Mouse (Mus musculus) liver, embryonic 15.5 days (tissue): ENCODE measurements around the gene Cdk17. TPM values are rescaled to one million over a fixed set of nuclear protein-coding genes. Genes with fewer than 3 reads are reported as not detected.

ENCODE experiments used
- ATAC-seq: fragments of 200-750 bp; cut with Nextera tagmentation; 2 replicates; pipeline ENCODE4 v1.8.0; 2017; ENCODE audit warnings: moderate number of reproducible peaks, mild to moderate bottlenecking, moderate library complexity; ENCODE audit not compliant: insufficient read depth
- H3K27ac ChIP-seq: fragments of 300-500 bp; sonication (generic); replicated peaks from 2 replicates; pipeline ENCODE4 v1.5.1; 2015; ENCODE audit warnings: mild to moderate bottlenecking, inconsistent platforms
- H3K27me3 ChIP-seq: fragments of 300-500 bp; sonication (generic); 2 replicates; pipeline ENCODE4 v1.6.1; 2015; ENCODE audit warnings: mild to moderate bottlenecking, inconsistent platforms
- H3K36me3 ChIP-seq: fragments of 300-500 bp; sonication (generic); replicated peaks from 2 replicates; pipeline ENCODE4 v1.6.1; 2015; ENCODE audit warnings: moderate library complexity, mild to moderate bottlenecking, inconsistent platforms
- H3K4me1 ChIP-seq: fragments of 300-500 bp; sonication (generic); replicated peaks from 2 replicates; pipeline ENCODE4 v1.6.1; 2015; ENCODE audit warnings: inconsistent platforms
- H3K4me2 ChIP-seq: fragments of 300-500 bp; sonication (generic); 2 replicates; pipeline ENCODE4 v1.6.1; 2015; ENCODE audit warnings: moderate library complexity, mild to moderate bottlenecking, inconsistent platforms
- H3K4me3 ChIP-seq: fragments of 300-500 bp; sonication (generic); replicated peaks from 2 replicates; pipeline ENCODE4 v1.5.1; 2015; ENCODE audit warnings: mild to moderate bottlenecking, inconsistent platforms
- H3K9ac ChIP-seq: fragments of 300-500 bp; sonication (generic); 2 replicates; pipeline ENCODE4 v1.6.1; 2015; ENCODE audit warnings: moderate library complexity, mild to moderate bottlenecking, inconsistent platforms
- H3K9me3 ChIP-seq: fragments of 300-500 bp; sonication (generic); replicated peaks from 2 replicates; pipeline ENCODE4 v1.6.1; 2016; ENCODE audit warnings: inconsistent platforms
- WGBS: fragments of 180-500 bp; shearing (Covaris S2); methylation state at CpG from one replicate; pipeline ENCODE4 v1.1.7; 2015; ENCODE audit warnings: mixed read lengths; ENCODE audit not compliant: insufficient replicate concordance; 5-methylcytosine and 5-hydroxymethylcytosine counted together
- polyA plus RNA-seq: library from polyadenylated mRNA; unstranded; fragments of >200 nt; fragmentation: Nextera tagmentation; extraction: Ambion mirVana; gene quantifications from 2 replicates; pipeline ENCODE4 v1.2.1, GENCODE M21; 2015

Gene Cdk17
- polyA plus RNA-seq, 1 experiment from 2014 or later: 10.1 TPM

DNA sequence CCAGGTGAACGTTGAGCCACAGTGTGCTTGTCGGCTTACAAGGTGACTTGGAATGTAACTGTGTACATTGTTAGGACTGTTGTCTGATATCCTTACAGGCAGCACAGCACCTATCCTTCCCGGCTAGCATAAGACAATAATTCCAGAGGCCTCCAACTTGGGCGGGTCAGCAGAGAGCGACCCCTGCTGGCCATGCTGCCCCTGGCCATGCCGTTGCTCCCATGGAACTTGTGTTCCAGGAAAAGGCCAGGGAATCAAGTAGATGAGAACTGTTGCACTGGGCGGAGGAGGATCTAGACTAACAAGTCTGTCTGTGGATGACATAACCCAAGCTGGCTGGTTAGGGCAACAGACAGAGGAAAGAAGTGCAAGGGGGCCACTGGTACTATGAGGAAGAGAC lies 130.7 kb downstream of the Cdk17 start:
- no peak for ATAC-seq
- no peaks in the 10 kb centered on the region for H3K36me3 ChIP-seq
- no peak overlapping the region for H3K4me3 ChIP-seq
- WGBS: 51% methylated on average over 7 of the region's 7 CpGs
- H3K27me3 ChIP-seq: peaks cover 11% of the 10 kb centered on the region; the same call in 1 of the 2 replicates
- no peak overlapping the region for H3K4me2 ChIP-seq
- no peak overlapping the region for H3K9ac ChIP-seq
- H3K4me1 ChIP-seq: peaks cover 12% of the 10 kb centered on the region; the same call in 1 of the 2 replicates
- H3K9me3 ChIP-seq: no peaks in the 10 kb centered on the region
- no peak overlapping the region for H3K27ac ChIP-seq

DNA sequence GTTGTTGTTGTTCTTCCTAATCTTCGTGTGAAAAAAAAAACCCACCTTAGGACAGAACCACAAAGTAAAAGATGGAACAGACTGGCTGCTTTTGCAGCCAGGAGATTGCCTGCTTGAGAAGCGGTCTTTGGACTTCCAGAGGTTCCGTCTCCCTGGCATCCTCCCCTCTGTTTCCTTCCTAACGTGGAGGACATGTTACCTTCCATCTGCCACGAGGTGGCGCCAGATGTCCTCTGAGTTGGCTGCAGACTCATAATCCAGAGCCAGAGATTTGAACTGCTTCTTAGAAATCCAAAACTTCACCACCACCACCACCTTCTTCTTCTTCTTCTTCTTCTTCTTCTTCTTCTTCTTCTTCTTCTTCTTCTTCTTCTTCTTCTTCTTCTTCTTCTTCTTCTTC lies 131.2 kb downstream of the Cdk17 start:
- no peak overlapping the region for H3K27ac ChIP-seq
- no peaks in the 10 kb centered on the region for H3K9me3 ChIP-seq
- ATAC-seq: no peak
- no peak overlapping the region for H3K4me3 ChIP-seq
- no peak overlapping the region for H3K9ac ChIP-seq
- H3K4me2 ChIP-seq: no peak overlapping the region
- H3K27me3 ChIP-seq: peaks cover 11% of the 10 kb centered on the region; the same call in 1 of the 2 replicates
- no peaks in the 10 kb centered on the region for H3K36me3 ChIP-seq
- WGBS: 12% methylated on average over 6 of the region's 6 CpGs
- H3K4me1 ChIP-seq: peaks cover 12% of the 10 kb centered on the region; the same call in 1 of the 2 replicates

DNA sequence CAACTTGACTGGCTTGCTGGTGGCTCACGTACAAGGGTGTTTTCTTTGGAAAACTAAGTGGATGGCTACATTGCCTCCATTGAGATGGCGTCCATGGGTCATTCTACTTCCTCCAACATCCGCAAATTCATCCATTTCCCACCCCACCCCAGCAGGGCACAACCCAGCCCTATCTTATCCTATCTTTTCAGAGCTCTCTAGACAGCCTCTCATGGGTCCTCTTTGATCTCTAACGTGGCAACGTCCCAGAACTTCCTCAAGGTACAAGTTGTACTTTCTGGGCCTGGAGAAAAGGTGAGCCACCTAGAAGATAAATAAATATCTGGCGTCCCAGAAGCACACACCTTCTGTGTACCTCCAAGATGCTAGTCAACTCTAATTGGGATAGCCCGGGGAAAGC lies 132.9 kb downstream of the Cdk17 start:
- Histone ChIP-seq H3K9me3 (no peaks in the 10 kb centered on the region), H3K27me3 (peaks cover 11% of the 10 kb centered on the region; the same call in 1 of the 2 replicates), H3K36me3 (no peaks in the 10 kb centered on the region), H3K4me3 (no peak overlapping the region), H3K27ac (no peak overlapping the region), H3K4me1 (peaks cover 12% of the 10 kb centered on the region; the same call in 1 of the 2 replicates), H3K9ac (no peak overlapping the region), H3K4me2 (no peak overlapping the region)
- 27% methylated on average over 7 of the region's 7 CpGs for WGBS
- ATAC-seq: no peak

DNA sequence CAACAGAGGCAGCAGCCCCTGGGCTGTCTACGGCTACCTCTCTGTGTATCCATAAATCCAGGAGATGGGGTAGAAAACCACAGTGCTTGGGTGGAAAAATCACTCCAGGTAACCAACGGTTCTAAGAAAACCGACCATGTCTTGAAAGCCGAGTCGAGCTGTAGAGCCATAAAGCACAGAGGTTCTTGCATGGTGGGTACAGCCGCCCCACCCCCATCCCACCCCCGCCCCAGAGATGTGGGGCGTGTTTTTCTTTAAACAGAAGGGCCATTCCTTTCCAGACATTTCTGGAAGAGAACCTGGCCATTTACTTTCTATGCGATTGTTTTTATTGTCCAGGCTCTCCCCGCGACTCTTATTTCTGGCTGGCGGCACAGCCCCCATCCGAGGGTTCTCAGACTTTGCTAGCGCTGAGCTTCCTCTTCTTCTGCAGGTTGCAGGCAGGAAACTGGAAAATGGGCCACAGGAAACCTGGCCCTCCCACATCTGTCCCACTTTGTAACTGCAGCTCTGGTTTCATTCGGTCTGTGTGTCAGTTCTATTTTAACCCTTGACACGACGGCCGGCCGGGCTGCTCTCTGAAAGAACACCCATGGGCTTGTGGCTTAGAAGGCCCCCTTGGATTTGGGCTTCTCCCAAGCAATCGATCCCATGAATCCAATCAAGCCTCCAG lies 134.0 kb downstream of the Cdk17 start:
- Histone ChIP-seq H3K4me2 (peak overlapping the region; percentile 11), H3K27ac (no peak overlapping the region), H3K9ac (no peak overlapping the region), H3K4me3 (no peak overlapping the region), H3K4me1 (peaks cover 12% of the 10 kb centered on the region; the same call in 1 of the 2 replicates), H3K9me3 (no peaks in the 10 kb centered on the region), H3K27me3 (peaks cover 11% of the 10 kb centered on the region; the same call in 1 of the 2 replicates), H3K36me3 (no peaks in the 10 kb centered on the region)
- 11% methylated on average over 20 of the region's 20 CpGs for WGBS
- no peak for ATAC-seq

- H3K36me3 ChIP-seq: no peaks in the 10 kb centered on the region
- ATAC-seq: no peak
Measured at GRCm38 (mm10) chr10:93297774-93298173, 137.1 kb downstream of the Cdk17 start.

GRCm38 (mm10) chr10:93298208-93298607 lies 137.5 kb downstream of the Cdk17 start:
- peaks cover 11% of the 10 kb centered on the region; the same call in 1 of the 2 replicates for H3K27me3 ChIP-seq
- peaks cover 6% of the 10 kb centered on the region; the same call in 1 of the 2 replicates for H3K4me1 ChIP-seq
- no peak overlapping the region for H3K9ac ChIP-seq
- H3K27ac ChIP-seq: no peak overlapping the region
- no peaks in the 10 kb centered on the region for H3K36me3 ChIP-seq
- H3K4me3 ChIP-seq: no peak overlapping the region
- no peak overlapping the region for H3K4me2 ChIP-seq
- no peaks in the 10 kb centered on the region for H3K9me3 ChIP-seq
- ATAC-seq: no peak
- WGBS: 15% methylated on average over 7 of the region's 7 CpGs

More at GRCm38 (mm10) chr10:93297774-93298173, 137.1 kb downstream of the Cdk17 start:
- Histone ChIP-seq H3K27ac (no peak overlapping the region), H3K4me3 (no peak overlapping the region), H3K4me1 (peaks cover 6% of the 10 kb centered on the region; the same call in 1 of the 2 replicates), H3K9ac (no peak overlapping the region), H3K9me3 (no peaks in the 10 kb centered on the region), H3K27me3 (peaks cover 11% of the 10 kb centered on the region; the same call in 1 of the 2 replicates), H3K4me2 (no peak overlapping the region)
- 13% methylated on average over 5 of the region's 5 CpGs for WGBS

DNA sequence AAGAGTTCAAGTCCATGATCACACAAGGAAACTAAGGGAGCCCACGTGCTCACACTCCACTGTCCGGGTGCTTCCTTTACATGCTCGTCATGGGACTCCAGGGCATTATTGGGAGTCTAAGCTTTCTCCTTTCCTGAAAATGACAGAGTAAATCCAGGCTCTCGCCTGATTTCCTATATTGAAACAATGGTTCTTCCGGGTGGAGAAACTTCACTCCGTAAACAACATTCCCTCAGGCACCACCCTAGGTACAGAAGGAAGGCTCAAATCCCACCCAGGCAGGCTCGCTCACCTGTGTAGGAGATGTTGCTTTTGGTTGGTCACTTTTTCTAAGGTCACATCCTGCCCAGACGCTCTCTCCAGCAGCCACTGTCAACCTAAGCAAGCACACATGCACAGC lies 141.2 kb downstream of the Cdk17 start:
- H3K27ac ChIP-seq: no peak overlapping the region
- H3K9ac ChIP-seq: no peak overlapping the region
- no peak for ATAC-seq
- H3K4me2 ChIP-seq: no peak overlapping the region
- H3K4me3 ChIP-seq: no peak overlapping the region
- H3K36me3 ChIP-seq: no peaks in the 10 kb centered on the region
- no peaks in the 10 kb centered on the region for H3K9me3 ChIP-seq
- no peaks in the 10 kb centered on the region for H3K27me3 ChIP-seq
- 66% methylated on average over 8 of the region's 8 CpGs for WGBS
- no peaks in the 10 kb centered on the region for H3K4me1 ChIP-seq

- Histone ChIP-seq H3K4me3 (no peak overlapping the region), H3K4me1 (no peaks in the 10 kb centered on the region), H3K9ac (no peak overlapping the region), H3K27me3 (peaks cover 9% of the 10 kb centered on the region; the same call in 1 of the 2 replicates), H3K9me3 (no peaks in the 10 kb centered on the region), H3K27ac (no peak overlapping the region), H3K36me3 (no peaks in the 10 kb centered on the region), H3K4me2 (no peak overlapping the region)
- WGBS: 48% methylated on average over 4 of the region's 4 CpGs
- ATAC-seq: no peak
Measured at GRCm38 (mm10) chr10:93303231-93303630, 142.6 kb downstream of the Cdk17 start.

DNA sequence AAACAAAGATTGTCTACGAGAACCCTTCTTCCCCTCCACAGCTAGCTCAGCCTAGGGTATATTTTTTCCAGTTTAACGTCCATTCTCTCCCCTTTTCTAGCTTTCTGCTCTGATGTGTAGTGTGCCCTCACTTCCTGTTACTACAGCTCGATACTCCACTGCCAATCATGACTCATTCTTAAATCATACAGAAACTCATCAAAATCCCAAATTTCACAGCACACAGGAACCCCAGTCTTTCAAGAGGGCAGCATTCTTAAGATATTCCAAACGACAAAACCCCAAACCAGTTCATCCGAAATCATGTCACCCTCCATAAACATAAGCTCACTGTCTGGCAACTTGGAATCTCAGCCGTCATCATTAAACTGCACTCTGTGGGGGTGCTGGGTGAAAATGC lies 145.3 kb downstream of the Cdk17 start:
- Histone ChIP-seq H3K4me3 (no peak overlapping the region), H3K9ac (no peak overlapping the region), H3K4me2 (no peak overlapping the region), H3K27me3 (peaks cover 36% of the 10 kb centered on the region), H3K36me3 (no peaks in the 10 kb centered on the region), H3K27ac (no peak overlapping the region), H3K4me1 (peaks cover 4% of the 10 kb centered on the region; the same call in 1 of the 2 replicates), H3K9me3 (no peaks in the 10 kb centered on the region)
- no peak for ATAC-seq
- 36% methylated on average over 6 of the region's 6 CpGs for WGBS

DNA sequence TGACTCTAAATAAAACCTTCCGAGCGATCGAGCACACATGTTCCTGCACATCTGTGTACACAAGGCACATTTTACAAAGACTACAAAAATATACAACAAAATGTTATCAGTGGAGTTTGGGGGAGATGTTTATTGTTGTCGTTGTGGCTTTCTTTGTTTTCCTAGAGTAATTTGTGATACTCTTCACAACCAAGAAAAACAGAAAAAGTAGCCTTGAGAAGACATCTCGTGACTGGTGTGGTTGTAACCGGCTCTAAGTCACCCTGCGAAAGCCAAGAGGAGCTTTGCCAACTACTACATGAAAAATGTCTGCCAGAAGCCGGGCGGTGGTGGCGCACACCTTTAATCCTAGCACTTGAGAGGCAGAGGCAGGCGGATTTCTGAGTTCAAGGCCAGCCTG lies 145.7 kb downstream of the Cdk17 start:
- no peak overlapping the region for H3K4me2 ChIP-seq
- H3K27me3 ChIP-seq: peaks cover 41% of the 10 kb centered on the region
- no peak for ATAC-seq
- no peaks in the 10 kb centered on the region for H3K9me3 ChIP-seq
- H3K4me1 ChIP-seq: peaks cover 4% of the 10 kb centered on the region; the same call in 1 of the 2 replicates
- no peak overlapping the region for H3K4me3 ChIP-seq
- H3K36me3 ChIP-seq: no peaks in the 10 kb centered on the region
- no peak overlapping the region for H3K9ac ChIP-seq
- H3K27ac ChIP-seq: no peak overlapping the region
- 63% methylated on average over 11 of the region's 11 CpGs for WGBS

DNA sequence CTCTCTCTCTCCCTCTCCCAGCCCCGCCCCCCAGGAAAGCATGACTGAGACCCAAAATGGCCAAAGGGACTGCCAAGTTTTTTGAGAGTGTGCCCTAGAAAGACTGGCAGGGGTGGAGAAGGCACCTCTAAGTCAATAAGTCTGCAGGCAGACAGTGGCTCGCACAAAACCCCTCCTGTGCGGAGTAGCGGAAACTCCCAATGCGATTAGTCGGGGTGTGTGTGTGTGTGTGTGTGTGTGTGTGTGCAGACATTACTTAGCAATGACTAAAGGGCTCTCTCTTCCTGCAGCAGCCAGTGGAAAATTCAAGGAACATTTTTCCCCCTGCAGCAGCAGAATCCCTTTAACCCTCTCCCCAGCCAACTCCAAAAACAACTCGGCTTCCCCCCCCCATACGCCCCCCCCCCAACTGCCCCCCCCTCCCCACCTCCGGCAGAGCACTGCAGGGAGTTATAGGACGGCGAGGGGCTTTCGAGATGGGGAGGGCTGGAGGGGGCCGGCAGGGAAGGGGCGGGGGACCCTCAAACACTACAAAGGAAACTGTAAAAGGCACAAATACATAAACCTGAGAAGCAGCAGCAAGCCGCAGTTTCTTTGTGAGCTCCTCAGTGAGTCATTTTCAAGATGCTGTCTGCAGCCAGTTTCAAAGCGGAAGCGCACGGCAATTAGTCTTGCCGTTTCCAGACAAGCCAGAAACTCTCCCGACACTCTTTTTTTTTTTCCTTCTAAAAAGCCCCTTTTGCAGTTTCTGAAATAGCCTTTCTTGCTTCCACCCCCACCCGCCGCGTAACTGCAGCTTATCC lies 148.7 kb downstream of the Cdk17 start:
- WGBS: 1% methylated on average over 19 of the region's 23 CpGs
- Histone ChIP-seq H3K4me1 (peaks cover 4% of the 10 kb centered on the region; the same call in 1 of the 2 replicates), H3K9me3 (no peaks in the 10 kb centered on the region), H3K27me3 (peaks cover 60% of the 10 kb centered on the region), H3K27ac (peak overlapping the region; percentile 62), H3K4me3 (peak overlapping the region; percentile 56), H3K36me3 (no peaks in the 10 kb centered on the region), H3K9ac (no peak overlapping the region), H3K4me2 (peak overlapping the region; percentile 71)
- no peak for ATAC-seq
